Mouse (Mus musculus): ENCODE measurements at regions not wholly inside any gene's neighbourhood (a gene's known extent, or its start where the extent isn't known, plus 50 kb on each side); places are given as distances from the start of the nearest gene placed in this dataset.
A peak's percentile ranks its signal among the peaks of the same experiment; 100 is the strongest.

GRCm38 (mm10) chr5:78284456-78285199, 876.8 kb upstream of the Igfbp7 start:
- DNase-seq (ENCODE audit: low read depth, low spot score): peak; percentile 12

- DNase-seq (ENCODE audit: low read depth, low spot score): peak; percentile 77
Measured at GRCm38 (mm10) chr5:78251491-78251890, 843.6 kb upstream of the Igfbp7 start.

GRCm38 (mm10) chr5:78213696-78214095, 805.9 kb upstream of the Igfbp7 start:
- DNase-seq (ENCODE audit: low read depth, low spot score): no peak
